Mouse (Mus musculus): ENCODE data around the gene Dab1.

The Dab1 gene

GRCm38 (mm10) chr4:104106299-104106698 is 487.1 kb downstream of the Dab1 start:
- no peak for DNase-seq (ENCODE audit: low spot score in 2 of 2)

DNA sequence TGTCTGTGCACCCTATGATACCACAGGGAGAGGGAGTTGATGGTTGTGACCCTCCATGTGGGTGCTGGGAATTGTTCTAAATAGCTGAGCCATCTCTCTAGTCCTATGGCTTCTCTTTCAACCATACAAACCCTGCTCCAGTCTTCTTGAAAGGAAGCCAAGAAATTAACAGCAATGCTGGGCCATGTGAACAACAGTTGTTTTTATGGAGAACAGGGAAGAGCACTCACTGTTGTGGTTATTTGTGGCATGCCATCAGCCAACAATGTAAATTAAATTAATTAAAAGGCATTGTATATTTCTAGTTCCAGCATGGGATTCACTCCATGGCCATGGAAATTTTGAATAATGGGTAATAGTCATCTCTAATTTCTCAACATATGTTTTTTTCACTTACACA is 492.5 kb downstream of the Dab1 start:
- DNase-seq (ENCODE audit: low spot score in 2 of 2) = no peak

- no peak for DNase-seq (ENCODE audit: low spot score in 2 of 2)
These were observed 494.2 kb downstream of the Dab1 start for GRCm38 (mm10) chr4:104113209-104114005.

DNA sequence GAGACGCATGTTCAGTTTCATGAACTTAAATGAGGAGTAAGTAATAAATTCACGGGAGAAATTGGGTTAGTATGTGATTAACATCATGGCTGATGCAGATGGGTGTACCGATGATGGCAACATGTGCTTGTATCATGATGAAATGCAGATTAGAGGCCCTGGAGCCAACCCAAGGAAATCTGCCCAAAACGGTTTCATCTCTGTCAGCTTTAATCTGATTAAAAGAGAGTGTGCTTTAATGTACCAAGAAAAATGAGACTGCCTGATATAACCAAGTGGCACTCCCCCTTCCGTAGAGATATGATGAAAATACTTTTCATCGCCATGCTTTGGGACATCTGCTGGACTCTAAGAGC is 494.8 kb downstream of the Dab1 start:
- no peak for DNase-seq (ENCODE audit: low spot score in 2 of 2)

DNA sequence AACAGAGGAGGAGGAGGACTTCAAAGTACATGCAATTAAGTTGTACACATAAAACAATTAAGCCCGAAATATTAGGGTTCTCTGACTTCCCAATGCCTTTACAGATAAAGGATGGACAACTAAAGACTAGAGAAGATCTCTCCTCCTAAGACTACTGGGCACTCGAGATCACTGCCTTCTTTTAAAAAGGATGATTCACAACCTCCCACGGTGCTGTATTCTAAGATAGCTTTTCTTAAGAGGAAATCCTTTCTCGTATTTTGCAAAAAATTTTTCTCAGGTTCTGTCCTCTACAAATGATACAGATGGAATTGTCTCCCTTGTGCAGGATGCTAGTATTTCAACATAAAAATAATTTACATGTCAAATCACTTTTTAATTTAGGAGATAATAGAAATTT is 500.9 kb downstream of the Dab1 start:
- DNase-seq (ENCODE audit: low spot score in 2 of 2) = no peak

GRCm38 (mm10) chr4:104121959-104122358 is 502.8 kb downstream of the Dab1 start:
- DNase-seq (ENCODE audit: low spot score in 2 of 2) = no peak

DNA sequence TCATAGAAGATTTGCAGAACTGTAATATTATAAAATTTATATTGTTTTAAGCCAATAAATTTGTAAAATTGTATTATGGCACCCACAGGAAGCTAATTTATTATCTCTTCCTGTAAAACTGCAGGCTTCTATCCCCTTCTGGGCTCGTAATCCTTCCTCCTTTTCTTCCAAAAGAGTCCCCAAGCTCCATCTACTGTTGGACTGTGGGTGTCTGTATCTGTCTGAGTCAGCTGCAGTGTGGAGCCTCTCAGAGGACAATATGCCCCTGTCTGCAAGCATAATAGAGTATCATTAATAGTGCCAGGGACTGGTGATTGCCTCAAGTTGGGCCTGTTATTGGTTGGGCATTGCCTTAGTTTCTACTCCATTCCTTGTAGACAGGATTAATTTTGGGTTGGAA is 503.2 kb downstream of the Dab1 start:
- no peak for DNase-seq (ENCODE audit: low spot score in 2 of 2)

DNA sequence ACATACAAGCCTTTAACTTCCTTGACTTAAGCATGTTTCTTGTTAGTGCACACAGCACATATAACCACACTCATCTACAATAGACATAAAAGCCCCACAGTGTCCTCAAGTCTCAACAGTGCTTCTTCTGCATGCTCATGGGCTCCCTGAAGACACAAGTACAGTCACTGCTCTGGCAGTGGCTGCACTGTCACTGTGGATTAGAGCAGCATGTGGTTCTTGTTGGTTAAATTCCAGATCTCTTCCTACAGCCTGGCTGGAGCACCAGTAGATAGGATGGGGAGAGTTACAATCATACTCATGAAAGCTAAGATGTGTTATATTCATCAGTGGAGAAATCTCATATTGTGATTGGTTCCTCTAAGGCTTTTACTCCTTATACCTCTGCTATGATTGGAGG is 534.5 kb downstream of the Dab1 start:
- DNase-seq (ENCODE audit: low spot score in 2 of 2) = no peak

- no peak for DNase-seq (ENCODE audit: low spot score in 2 of 2)
These were observed 558.9 kb downstream of the Dab1 start for GRCm38 (mm10) chr4:104178067-104178466.

DNA sequence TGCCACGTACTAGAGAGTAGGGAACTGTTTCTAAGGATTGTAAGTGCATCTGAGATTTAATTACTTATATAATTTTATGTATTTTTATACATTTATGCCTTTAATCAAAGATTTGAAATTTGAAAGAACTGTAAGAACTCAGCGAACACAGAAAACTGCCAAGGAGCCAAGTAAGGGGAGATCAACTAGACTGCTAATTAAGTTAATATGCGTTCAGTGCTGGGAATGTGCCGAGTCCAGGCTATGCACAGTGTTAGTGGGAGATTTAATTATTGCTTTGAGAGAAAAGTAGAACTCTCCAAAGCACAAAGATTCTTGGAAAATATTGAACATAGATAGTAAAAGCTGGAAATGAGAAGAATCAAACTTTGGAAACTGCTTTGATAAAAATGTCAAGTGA is 567.2 kb downstream of the Dab1 start:
- no peak for DNase-seq (ENCODE audit: low spot score in 2 of 2)

- DNase-seq (ENCODE audit: low spot score in 2 of 2) = no peak
These were observed 579.5 kb downstream of the Dab1 start for GRCm38 (mm10) chr4:104198635-104199034.

- DNase-seq (ENCODE audit: low spot score in 2 of 2) = no peak
These were observed 582.5 kb downstream of the Dab1 start for GRCm38 (mm10) chr4:104201686-104202085.

DNA sequence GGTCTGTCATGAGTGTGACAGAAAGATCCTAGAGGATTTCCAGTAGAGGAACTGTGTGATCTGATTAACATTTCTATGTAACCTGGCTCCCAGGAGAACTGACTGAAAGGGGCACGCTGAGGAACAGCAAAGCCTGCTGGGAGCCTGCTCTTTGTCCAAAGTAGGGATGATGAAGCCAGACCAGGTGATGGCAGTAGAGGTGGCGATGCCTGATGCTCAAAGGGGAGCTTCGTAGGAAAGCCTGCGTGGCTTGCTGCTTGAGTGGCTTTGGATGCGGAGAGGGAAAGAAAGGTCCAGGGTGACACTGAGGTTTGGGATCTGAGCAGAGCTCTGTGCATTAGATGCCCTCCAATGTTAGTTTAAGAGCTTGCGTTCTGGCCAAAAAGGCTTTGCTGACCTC is 584.9 kb downstream of the Dab1 start:
- no peak for DNase-seq (ENCODE audit: low spot score in 2 of 2)

- no peak for DNase-seq (ENCODE audit: low spot score in 2 of 2)
These were observed 587.5 kb downstream of the Dab1 start for GRCm38 (mm10) chr4:104206639-104207038.

DNA sequence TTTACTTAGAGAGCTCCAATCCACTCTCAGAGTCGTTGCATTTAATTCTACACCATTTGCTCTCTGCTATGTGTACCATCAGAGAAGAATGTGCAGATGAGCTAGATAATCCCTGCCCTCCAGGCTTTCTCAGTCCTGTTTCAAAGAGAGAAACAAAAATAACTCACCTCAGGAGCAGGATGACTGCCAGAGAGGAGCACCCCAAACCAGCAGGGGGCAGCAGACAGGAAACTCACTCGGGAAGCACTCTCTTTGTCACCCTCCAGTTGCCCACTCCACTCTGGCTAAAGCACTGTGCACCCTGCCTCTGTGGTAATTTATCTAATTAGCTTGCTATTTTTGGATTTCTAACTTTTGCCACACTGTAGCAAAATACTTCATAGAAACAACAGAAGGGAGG is 589.9 kb downstream of the Dab1 start:
- DNase-seq (ENCODE audit: low spot score in 2 of 2) = no peak

GRCm38 (mm10) chr4:104210796-104211195 is 591.6 kb downstream of the Dab1 start:
- DNase-seq (ENCODE audit: low spot score in 2 of 2) = no peak

GRCm38 (mm10) chr4:104211531-104212455 is 592.6 kb downstream of the Dab1 start:
- no peak for DNase-seq (ENCODE audit: low spot score in 2 of 2)

DNA sequence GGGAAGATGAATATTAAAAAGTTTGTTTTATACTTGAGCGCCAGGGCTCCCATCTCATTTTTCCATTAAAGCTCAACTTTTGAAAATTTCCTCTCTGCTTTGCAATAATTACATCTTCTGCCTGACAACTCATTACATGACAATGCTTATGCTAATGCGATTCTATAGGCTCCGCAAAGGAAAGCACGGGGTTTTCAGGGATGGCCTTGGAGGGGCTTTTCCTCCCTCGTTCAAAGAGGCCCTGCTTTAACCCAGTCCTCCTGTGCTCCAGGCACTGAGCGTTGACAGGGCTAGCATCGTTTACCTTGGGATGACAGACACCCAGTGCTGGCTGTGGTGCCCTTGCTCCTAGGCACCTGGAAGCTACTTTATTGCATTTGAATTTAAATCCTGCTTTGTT is 595.6 kb downstream of the Dab1 start:
- no peak for DNase-seq (ENCODE audit: low spot score in 2 of 2)

- DNase-seq (ENCODE audit: low spot score in 2 of 2) = no peak
These were observed 598.2 kb downstream of the Dab1 start for GRCm38 (mm10) chr4:104217336-104217735.

GRCm38 (mm10) chr4:104218765-104219164 is 599.6 kb downstream of the Dab1 start:
- no peak for DNase-seq (ENCODE audit: low spot score in 2 of 2)

DNA sequence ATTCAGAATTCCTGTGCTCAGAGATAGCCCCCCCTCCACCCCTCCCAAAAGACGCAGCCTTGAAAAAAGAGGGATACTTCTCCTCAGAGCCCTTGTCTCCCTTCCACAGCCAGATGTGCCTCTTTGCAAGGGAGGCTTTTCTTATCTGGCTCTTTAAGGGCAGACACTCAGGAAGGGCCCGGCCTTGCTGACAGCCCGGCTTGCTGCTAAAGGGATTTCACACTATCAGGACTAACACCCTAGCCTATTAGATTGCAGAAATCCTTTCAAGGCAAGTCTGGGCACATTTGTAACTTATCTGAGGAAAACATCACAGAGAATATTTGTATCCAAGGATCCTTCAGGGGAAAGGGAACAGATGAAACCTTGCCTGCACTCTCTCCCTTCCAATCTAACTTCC is 600.9 kb downstream of the Dab1 start:
- no peak for DNase-seq (ENCODE audit: low spot score in 2 of 2)

GRCm38 (mm10) chr4:104229296-104229695 is 610.1 kb downstream of the Dab1 start:
- no peak for DNase-seq (ENCODE audit: low spot score in 2 of 2)

DNA sequence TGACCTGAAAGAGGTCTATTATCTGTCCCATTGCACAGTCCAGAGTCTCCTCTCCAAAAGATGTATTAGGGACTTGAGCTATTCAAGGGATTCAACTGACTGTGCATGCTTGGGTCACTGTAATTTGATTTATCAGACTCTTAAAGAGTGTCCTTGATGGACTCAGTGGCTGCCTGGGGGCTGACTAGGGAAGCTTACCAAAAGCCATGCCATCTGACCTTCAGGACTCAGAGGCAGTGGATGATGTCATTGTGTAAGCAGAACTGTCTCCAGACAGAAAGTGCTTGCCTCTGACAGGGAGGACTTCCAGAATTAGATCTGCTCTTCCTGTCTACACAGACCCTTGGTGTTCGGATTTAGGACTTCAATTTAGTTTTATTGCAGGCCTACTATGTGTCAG is 627.3 kb downstream of the Dab1 start:
- DNase-seq (ENCODE audit: low spot score in 2 of 2) = no peak
